Mouse (Mus musculus) hindbrain, embryonic 16.5 days (tissue): ENCODE measurements around the gene St3gal5. TPM values are rescaled to one million over a fixed set of nuclear protein-coding genes. Genes with fewer than 3 reads are reported as not detected.
"Not testable (repeated sequence)": the region's sequence is repeated elsewhere in the genome, so short reads cannot be mapped to it uniquely, and the experiment has no call there.

Experiments
- ATAC-seq: fragments of 200-750 bp; cut with Nextera tagmentation; 2 replicates; pipeline ENCODE4 v1.8.0; 2017; ENCODE audit warnings: moderate TSS enrichment, moderate library complexity
- H3K27ac ChIP-seq: fragments of 300-500 bp; sonication (generic); 2 replicates; pipeline ENCODE4 v1.5.1; 2014; ENCODE audit warnings: low read depth, mild to moderate bottlenecking, control low read depth, low read length, moderate library complexity
- H3K27me3 ChIP-seq: fragments of 300-500 bp; sonication (generic); replicated peaks from 2 replicates; pipeline ENCODE4 v1.6.1; 2014; ENCODE audit warnings: low read length; ENCODE audit not compliant: control insufficient read depth, insufficient read depth
- H3K36me3 ChIP-seq: fragments of 300-500 bp; sonication (generic); 2 replicates; pipeline ENCODE4 v1.6.1; 2014; ENCODE audit warnings: mild to moderate bottlenecking, low read length, moderate library complexity, mixed read lengths; ENCODE audit not compliant: control insufficient read depth, insufficient read depth
- H3K4me1 ChIP-seq: fragments of 300-500 bp; sonication (generic); 2 replicates; pipeline ENCODE4 v1.6.1; 2014; ENCODE audit warnings: low read depth, low read length; ENCODE audit not compliant: control insufficient read depth, insufficient read depth
- H3K4me2 ChIP-seq: fragments of 300-500 bp; sonication (generic); 2 replicates; pipeline ENCODE4 v1.6.1; 2014; ENCODE audit warnings: mild to moderate bottlenecking, low read length, control low read depth, moderate library complexity
- H3K4me3 ChIP-seq: fragments of 300-500 bp; sonication (generic); 2 replicates; pipeline ENCODE4 v1.5.1; 2014; ENCODE audit warnings: mild to moderate bottlenecking, low read length, control low read depth, moderate library complexity
- H3K9ac ChIP-seq: fragments of 300-500 bp; sonication (generic); 2 replicates; pipeline ENCODE4 v1.6.1; 2014; ENCODE audit warnings: low read depth, mild to moderate bottlenecking, control low read depth, low read length, moderate library complexity
- H3K9me3 ChIP-seq: fragments of 300-500 bp; sonication (generic); 2 replicates; pipeline ENCODE4 v1.6.1; 2014; ENCODE audit warnings: mild to moderate bottlenecking, low read length, moderate library complexity; ENCODE audit not compliant: control insufficient read depth
- WGBS: fragments of 180-500 bp; shearing (Covaris S2); extraction: QIAGEN DNeasy Blood & Tissue Kit; methylation state at CpG from one replicate; pipeline ENCODE4 v1.1.7; 2014; 5-methylcytosine and 5-hydroxymethylcytosine counted together
- polyA plus RNA-seq: library from polyadenylated mRNA; unstranded; fragments of >200 nt; fragmentation: Nextera tagmentation; extraction: Ambion mirVana; gene quantifications from 2 replicates; pipeline ENCODE4 v1.2.1, GENCODE M21; 2015

The St3gal5 gene
- polyA plus RNA-seq, 1 experiment from 2014 or later, result 69.2 TPM

GRCm38 (mm10) chr6:72148721-72149120 is 51.3 kb downstream of the St3gal5 start:
- Histone ChIP-seq H3K4me1 (no peaks in the 10 kb centered on the region), H3K27ac (no peak overlapping the region), H3K9me3 (peaks cover 8% of the 10 kb centered on the region; the same call in 1 of the 2 replicates), H3K9ac (no peak overlapping the region), H3K4me3 (no peak overlapping the region), H3K27me3 (no peaks in the 10 kb centered on the region), H3K4me2 (no peak overlapping the region), H3K36me3 (peaks cover 42% of the 10 kb centered on the region)
- WGBS, result 95% methylated on average over 4 of the region's 4 CpGs
- ATAC-seq, result no peak

DNA sequence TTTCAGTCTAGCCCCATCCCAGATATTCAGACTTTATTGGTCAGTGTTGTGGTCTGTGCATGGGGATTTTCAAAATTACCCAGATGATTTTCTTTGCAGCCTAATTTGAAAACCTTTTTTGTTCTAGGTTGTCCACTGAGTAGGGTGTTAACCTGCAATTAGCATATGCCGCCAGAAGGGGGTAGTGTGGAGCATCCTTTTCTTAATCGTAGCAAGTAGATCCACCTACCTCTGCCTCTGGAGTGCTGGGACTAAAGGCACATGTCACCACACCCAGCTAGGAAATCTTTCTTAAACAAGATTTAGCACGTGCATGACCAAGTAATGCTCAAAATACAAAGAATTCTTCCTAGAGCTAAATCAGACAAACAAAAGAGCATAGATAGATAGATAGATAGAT is 52.4 kb downstream of the St3gal5 start:
- ATAC-seq, result no peak
- Histone ChIP-seq H3K4me2 (no peak overlapping the region), H3K36me3 (peaks cover 44% of the 10 kb centered on the region), H3K9me3 (peaks cover 8% of the 10 kb centered on the region; the same call in 1 of the 2 replicates), H3K4me3 (no peak overlapping the region), H3K9ac (no peak overlapping the region), H3K27me3 (no peaks in the 10 kb centered on the region), H3K27ac (no peak overlapping the region), H3K4me1 (no peaks in the 10 kb centered on the region)
- 90% methylated on average over 3 of the region's 3 CpGs for WGBS

- WGBS, result 90% methylated on average over 7 of the region's 7 CpGs
- H3K9me3 ChIP-seq, result peaks cover 8% of the 10 kb centered on the region; the same call in 1 of the 2 replicates
- H3K36me3 ChIP-seq, result peaks cover 34% of the 10 kb centered on the region
Measured at GRCm38 (mm10) chr6:72152707-72153106, 55.3 kb downstream of the St3gal5 start.

DNA sequence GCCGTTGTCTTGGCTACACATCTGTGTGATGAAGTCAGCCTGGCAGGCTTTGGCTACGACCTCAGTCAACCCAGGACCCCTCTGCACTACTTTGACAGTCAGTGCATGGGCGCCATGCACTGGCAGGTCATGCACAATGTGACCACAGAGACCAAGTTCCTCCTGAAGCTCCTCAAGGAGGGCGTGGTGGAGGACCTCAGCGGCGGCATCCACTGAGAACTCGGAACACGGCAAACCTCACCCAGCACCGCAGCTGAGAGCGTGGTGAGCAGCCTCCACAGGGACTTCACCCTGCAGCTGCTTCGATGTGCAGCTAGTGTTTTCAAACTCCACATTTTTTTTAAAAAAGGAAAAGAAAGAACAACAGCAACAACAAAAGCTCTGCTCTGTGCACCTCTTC is 56.1 kb downstream of the St3gal5 start:
- 75% methylated on average over 11 of the region's 11 CpGs for WGBS
- Histone ChIP-seq H3K9ac (no peak overlapping the region), H3K4me1 (no peaks in the 10 kb centered on the region), H3K36me3 (peaks cover 34% of the 10 kb centered on the region), H3K27me3 (no peaks in the 10 kb centered on the region), H3K4me3 (no peak overlapping the region), H3K27ac (no peak overlapping the region), H3K9me3 (peaks cover 8% of the 10 kb centered on the region; the same call in 1 of the 2 replicates), H3K4me2 (no peak overlapping the region)
- no peak for ATAC-seq

More at GRCm38 (mm10) chr6:72152707-72153106, 55.3 kb downstream of the St3gal5 start:
- H3K9ac ChIP-seq, result no peak overlapping the region
- no peak for ATAC-seq
- H3K4me2 ChIP-seq, result no peak overlapping the region
- H3K4me1 ChIP-seq, result no peaks in the 10 kb centered on the region
- H3K27ac ChIP-seq, result no peak overlapping the region
- H3K27me3 ChIP-seq, result no peaks in the 10 kb centered on the region
- no peak overlapping the region for H3K4me3 ChIP-seq

DNA sequence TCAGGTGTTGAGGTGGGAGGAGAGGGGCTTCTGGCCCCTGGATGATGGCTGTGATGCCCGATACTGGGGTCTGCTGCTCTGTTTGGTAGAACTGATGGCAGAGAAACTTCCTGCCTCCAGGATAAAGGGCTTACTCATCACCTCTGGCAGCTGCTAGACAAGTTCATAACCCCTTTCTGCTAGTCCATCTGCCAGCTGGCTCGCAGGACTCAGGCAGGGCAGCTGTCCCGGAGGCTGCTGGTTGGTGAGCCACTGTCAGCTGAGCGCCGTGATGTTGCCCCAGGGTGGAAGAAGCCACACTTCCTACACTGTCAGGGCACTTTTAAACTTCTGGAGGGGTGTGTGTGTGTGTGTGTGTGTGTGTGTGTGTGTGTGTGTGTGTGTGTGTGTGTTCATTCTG is 56.6 kb downstream of the St3gal5 start:
- peaks cover 28% of the 10 kb centered on the region for H3K36me3 ChIP-seq
- not testable (repeated sequence) for H3K27me3 ChIP-seq, H3K9ac ChIP-seq, H3K4me2 ChIP-seq, H3K4me1 ChIP-seq, H3K27ac ChIP-seq, H3K9me3 ChIP-seq, ATAC-seq, H3K4me3 ChIP-seq
- 46% methylated on average over 1 of the region's 5 CpGs for WGBS

DNA sequence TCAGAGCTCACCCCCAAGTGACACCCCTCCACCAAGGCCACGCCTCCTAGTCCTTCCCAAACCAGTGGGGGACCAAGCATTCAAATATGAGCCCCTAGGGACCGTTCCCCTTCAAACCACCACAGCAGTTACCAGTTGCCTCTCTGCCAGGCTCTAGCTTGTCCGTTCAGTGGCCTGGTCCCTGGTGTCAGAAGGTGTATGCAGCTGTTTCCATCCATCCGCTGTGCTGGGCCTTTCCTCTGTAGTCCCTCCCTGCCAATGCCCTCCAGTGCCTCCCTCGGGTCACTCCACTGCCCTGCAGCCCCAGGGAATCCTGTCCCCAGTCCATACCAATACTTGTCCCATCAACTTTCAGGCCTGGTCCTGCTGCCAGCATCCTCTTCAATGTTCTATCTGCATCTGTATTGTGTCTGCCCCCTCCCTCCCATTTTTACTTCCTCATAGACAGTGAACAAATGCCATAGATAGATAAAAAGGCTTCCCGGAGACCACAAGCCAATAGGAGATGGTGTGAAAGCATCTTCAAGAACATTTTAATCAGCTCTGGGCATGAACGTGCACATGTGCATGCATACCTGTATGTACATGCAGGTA is 57.6 kb downstream of the St3gal5 start:
- Histone ChIP-seq H3K4me1 (no peaks in the 10 kb centered on the region), H3K4me3 (no peak overlapping the region), H3K9me3 (0 out of 2 replicates have a peak, but pooled peaks cover under 1% of the 10 kb centered on the region), H3K9ac (no peak overlapping the region), H3K36me3 (peaks cover 18% of the 10 kb centered on the region), H3K4me2 (no peak overlapping the region), H3K27me3 (no peaks in the 10 kb centered on the region), H3K27ac (no peak overlapping the region)
- no peak for ATAC-seq
- WGBS, result 90% methylated on average over 7 of the region's 7 CpGs

GRCm38 (mm10) chr6:72155649-72156048 is 58.3 kb downstream of the St3gal5 start:
- Histone ChIP-seq H3K27me3 (no peaks in the 10 kb centered on the region), H3K4me2 (no peak overlapping the region), H3K36me3 (peaks cover 14% of the 10 kb centered on the region), H3K4me3 (no peak overlapping the region), H3K9me3 (no peaks in the 10 kb centered on the region), H3K9ac (no peak overlapping the region), H3K27ac (no peak overlapping the region), H3K4me1 (no peaks in the 10 kb centered on the region)
- WGBS, result 88% methylated on average over 8 of the region's 8 CpGs
- no peak for ATAC-seq

DNA sequence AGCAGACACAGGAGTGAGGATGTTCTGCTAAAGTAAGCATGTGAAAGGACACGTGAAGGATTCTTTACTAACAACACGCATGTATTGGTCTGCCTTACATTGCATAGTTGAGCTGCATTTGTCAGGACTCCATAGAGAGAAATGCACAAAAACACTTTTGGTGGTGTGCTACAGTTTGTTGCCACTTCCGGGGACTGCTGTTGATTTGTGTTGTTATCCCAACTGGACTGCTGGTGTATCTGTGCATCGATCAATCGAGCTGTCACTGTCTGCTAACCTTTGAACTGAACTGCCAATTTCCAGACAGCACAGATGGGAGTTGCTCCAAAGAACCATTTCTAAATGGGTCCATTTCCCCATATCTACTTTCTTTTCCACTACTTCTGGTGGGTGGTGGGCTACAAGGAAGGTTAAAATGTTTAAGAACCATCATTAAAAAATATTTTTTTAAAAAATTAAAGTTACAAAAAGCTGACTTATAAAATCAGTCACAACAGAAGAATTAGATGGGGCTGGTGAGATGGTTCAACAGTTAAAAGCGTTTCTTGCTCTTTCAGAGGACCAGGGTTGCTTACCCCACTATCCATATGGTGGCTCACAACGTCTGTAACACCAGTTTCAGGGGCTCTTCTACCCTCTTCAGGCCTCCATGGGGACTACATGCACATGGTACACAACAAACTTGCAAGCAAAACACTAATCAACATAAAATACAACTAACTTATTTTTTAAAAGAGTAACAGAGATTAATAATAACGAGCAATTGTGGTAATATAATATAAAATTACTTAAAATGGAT is 61.8 kb downstream of the St3gal5 start:
- WGBS, result 85% methylated on average over 8 of the region's 8 CpGs
- no peak overlapping the region for H3K27ac ChIP-seq
- ATAC-seq, result no peak
- no peak overlapping the region for H3K4me3 ChIP-seq
- no peak overlapping the region for H3K4me2 ChIP-seq
- no peaks in the 10 kb centered on the region for H3K9me3 ChIP-seq
- H3K27me3 ChIP-seq, result no peaks in the 10 kb centered on the region
- H3K36me3 ChIP-seq, result peaks cover 2% of the 10 kb centered on the region; the same call in 1 of the 2 replicates
- no peak overlapping the region for H3K9ac ChIP-seq
- H3K4me1 ChIP-seq, result no peaks in the 10 kb centered on the region

DNA sequence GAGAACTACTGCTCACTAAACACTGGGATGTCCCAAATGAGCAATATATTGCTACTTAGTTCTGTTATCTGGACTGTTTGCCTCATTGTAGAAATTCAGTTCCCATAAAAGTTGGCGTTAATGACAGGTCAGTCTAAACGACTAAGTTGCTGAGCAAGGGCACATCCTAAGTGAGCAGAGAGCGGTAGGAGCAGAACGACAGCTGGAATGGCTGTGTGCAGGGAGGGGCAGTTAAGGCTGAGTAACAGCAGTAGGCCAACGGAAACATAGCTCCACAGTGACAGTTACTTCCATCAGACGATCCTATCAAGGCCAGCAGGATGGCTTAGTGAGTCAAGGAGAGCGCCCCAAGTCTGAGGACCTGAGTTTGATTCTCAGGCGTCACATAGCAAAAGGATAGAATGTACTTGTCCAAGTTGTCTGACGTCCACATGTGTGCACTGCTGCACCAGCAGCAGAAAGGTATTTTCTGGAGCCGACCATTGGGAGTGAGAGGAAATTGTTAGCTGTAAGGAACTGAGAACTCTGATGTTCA is 62.5 kb downstream of the St3gal5 start:
- Histone ChIP-seq H3K9me3 (no peaks in the 10 kb centered on the region), H3K36me3 (no peaks in the 10 kb centered on the region), H3K9ac (no peak overlapping the region), H3K4me2 (no peak overlapping the region), H3K4me3 (no peak overlapping the region), H3K4me1 (peaks cover 3% of the 10 kb centered on the region; the same call in 1 of the 2 replicates), H3K27ac (no peak overlapping the region), H3K27me3 (no peaks in the 10 kb centered on the region)
- no peak for ATAC-seq
- WGBS, result 81% methylated on average over 10 of the region's 10 CpGs
